Mouse (Mus musculus): ENCODE data around the gene Olfr447. TPM values are rescaled to one million over a fixed set of nuclear protein-coding genes. Genes with fewer than 3 reads are reported as not detected.

The Olfr447 gene
- polyA plus RNA-seq (2014; fragmentation: Illumina TruSeq; extraction: RNeasy Lipid Tissue Mini Kit (QIAGEN cat#74804); ENCODE audit: low read depth, low replicate concordance): not detected

DNA sequence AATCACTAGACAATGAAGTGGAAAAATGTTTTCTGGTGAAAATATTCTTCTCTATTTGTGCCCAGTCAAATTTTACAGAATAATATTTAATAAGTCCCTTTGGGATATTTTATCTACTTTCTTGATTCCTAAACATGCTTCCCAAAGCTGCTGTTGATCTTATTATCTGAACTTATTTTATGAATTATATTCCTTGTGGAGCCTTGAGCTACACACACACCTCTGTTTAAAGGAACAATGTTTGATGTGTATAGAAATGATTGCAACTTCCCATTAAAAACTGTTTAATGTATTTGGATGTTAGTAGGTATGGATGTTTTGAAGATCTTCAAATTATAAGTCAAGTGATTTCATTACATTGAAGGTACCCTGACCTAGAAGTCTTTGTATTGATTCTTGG is at the start of gene Olfr447:
TSS of gene Olfr447 (plus strand) at position 301 of the 400 bp plus-strand sequence.

DNA sequence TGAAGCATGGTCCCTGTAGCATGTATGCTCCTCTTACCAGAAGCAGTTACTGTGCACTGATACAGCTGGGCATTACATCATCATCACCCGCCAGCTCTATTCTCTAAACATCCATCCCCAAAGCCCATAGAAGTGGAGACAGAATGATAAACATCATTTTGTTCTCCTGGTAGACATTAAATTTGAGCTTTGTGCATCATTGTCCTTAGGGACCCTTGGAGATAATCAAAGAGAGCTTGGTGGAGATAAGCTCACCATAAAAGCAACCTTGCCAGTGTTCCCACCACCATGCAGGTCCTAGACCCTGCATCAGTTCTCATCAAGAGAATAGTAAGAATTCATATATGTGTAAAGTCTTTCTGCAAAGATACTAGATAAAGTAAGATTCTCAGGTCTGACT is 18.5 kb upstream of the Olfr447 start, which contains the start of gene Olfr448:
TSS of gene Olfr448 (plus strand) at position 301 of the 400 bp plus-strand sequence.

DNA sequence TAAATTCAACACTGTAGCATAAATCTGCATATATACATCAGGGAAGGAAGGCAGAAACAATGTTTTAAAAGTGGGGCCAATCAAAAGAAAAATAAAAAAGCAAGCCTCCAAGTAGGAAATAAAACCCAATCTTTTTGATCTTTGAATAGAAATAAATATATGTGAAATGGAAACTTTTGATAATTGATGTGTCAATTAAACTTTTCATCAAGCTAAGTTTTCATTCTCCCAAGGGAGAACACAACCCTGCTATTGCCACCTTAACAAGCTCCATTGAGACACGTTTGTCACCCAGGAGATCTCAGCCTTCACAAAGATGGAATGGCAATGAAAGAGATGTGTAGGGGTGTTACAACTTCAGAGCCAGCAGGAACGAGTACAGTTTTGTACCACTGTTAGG is 12.4 kb downstream of the Olfr447 start, which contains the start of gene Olfr446:
TSS of gene Olfr446 (plus strand) at position 301 of the 400 bp plus-strand sequence.

DNA sequence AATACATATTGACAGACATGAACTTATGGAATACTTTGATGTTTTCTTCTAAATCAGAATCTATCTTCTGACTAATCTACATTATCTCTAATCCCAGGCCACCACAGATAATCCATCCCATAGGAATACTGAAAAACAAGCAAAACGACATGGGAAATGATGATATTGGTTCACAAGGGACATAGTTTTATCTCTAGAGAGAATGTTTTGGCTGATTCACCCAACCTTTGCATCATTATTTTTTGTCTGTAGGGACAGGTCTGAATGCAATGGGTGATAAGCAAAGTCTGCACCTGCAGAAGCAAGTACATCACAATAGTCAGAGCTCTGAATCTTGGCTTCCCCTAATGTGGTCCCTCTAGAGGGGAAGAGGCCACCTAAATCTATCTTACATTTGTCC is 40.1 kb downstream of the Olfr447 start, which contains the start of gene Olfr444:
TSS of gene Olfr444 (plus strand) at position 301 of the 400 bp plus-strand sequence.

Other genes starting within 250 kb of the Olfr447 start
- 2.4 TPM for gene Tcaf1, start 198.8 kb upstream of the Olfr447 start, polyA plus RNA-seq (2014; fragmentation: Illumina TruSeq; extraction: RNeasy Lipid Tissue Mini Kit (QIAGEN cat#74804); ENCODE audit: low read depth, low replicate concordance)
- gene Olfr453, start 169.5 kb upstream of the Olfr447 start, polyA plus RNA-seq (2014; fragmentation: Illumina TruSeq; extraction: RNeasy Lipid Tissue Mini Kit (QIAGEN cat#74804); ENCODE audit: low read depth, low replicate concordance): not detected
- not detected for gene Olfr38, start 152.5 kb upstream of the Olfr447 start, polyA plus RNA-seq (2014; fragmentation: Illumina TruSeq; extraction: RNeasy Lipid Tissue Mini Kit (QIAGEN cat#74804); ENCODE audit: low read depth, low replicate concordance)
- not detected for gene Olfr452, start 123.8 kb upstream of the Olfr447 start, polyA plus RNA-seq (2014; fragmentation: Illumina TruSeq; extraction: RNeasy Lipid Tissue Mini Kit (QIAGEN cat#74804); ENCODE audit: low read depth, low replicate concordance)
- not detected for gene Olfr450, start 96.9 kb upstream of the Olfr447 start, polyA plus RNA-seq (2014; fragmentation: Illumina TruSeq; extraction: RNeasy Lipid Tissue Mini Kit (QIAGEN cat#74804); ENCODE audit: low read depth, low replicate concordance)
- not detected for gene Olfr449, start 74.5 kb upstream of the Olfr447 start, polyA plus RNA-seq (2014; fragmentation: Illumina TruSeq; extraction: RNeasy Lipid Tissue Mini Kit (QIAGEN cat#74804); ENCODE audit: low read depth, low replicate concordance)
- not detected for gene Olfr448, start 18.4 kb upstream of the Olfr447 start, polyA plus RNA-seq (2014; fragmentation: Illumina TruSeq; extraction: RNeasy Lipid Tissue Mini Kit (QIAGEN cat#74804); ENCODE audit: low read depth, low replicate concordance)
- gene Olfr446, start 12.5 kb downstream of the Olfr447 start, polyA plus RNA-seq (2014; fragmentation: Illumina TruSeq; extraction: RNeasy Lipid Tissue Mini Kit (QIAGEN cat#74804); ENCODE audit: low read depth, low replicate concordance): not detected
- not detected for gene Olfr444, start 40.2 kb downstream of the Olfr447 start, polyA plus RNA-seq (2014; fragmentation: Illumina TruSeq; extraction: RNeasy Lipid Tissue Mini Kit (QIAGEN cat#74804); ENCODE audit: low read depth, low replicate concordance)
- not detected for gene Olfr441, start 197.5 kb downstream of the Olfr447 start, polyA plus RNA-seq (2014; fragmentation: Illumina TruSeq; extraction: RNeasy Lipid Tissue Mini Kit (QIAGEN cat#74804); ENCODE audit: low read depth, low replicate concordance)
- not detected for gene Olfr237-ps1, start 237.7 kb downstream of the Olfr447 start, polyA plus RNA-seq (2014; fragmentation: Illumina TruSeq; extraction: RNeasy Lipid Tissue Mini Kit (QIAGEN cat#74804); ENCODE audit: low read depth, low replicate concordance)

Data from liver, adult 10 weeks (tissue).